In genomic region chr6:125231117-125232044, GRCm38 (mm10) we compare ENCODE assay signal across 8 mouse cellular contexts. TPM values are rescaled to one million over a fixed set of nuclear protein-coding genes. Genes with fewer than 3 reads are reported as not detected.
DNase-seq lines count a peak whose midpoint lies in the region; ATAC-seq and TF ChIP-seq lines count a peak whose summit lies in the region.

TSS of gene Tapbpl (minus strand) at chr6:125231860.

- WGBS in intestine, embryonic 16.5 days = 2% methylated on average over 16 of the region's 16 CpGs
- 10% methylated on average over 16 of the region's 16 CpGs for WGBS in midbrain, embryonic 16.5 days

- H3K4me2 ChIP-seq in intestine, embryonic 16.5 days (ENCODE audit: low read depth, low read length) = peak within 1 kb of the TSS; percentile 83
- peak within 1 kb of the TSS; percentile 89 for H3K4me2 ChIP-seq in midbrain, embryonic 16.5 days (ENCODE audit: low read length)

- TF ChIP-seq CTCF in cortical plate, adult 2 months (IDR thresholded peaks at IDR 0.05; ENCODE audit: extremely low read depth, insufficient read depth, low read length) = no peak

- peak within 1 kb of the TSS; percentile 57 for H3K4me3 ChIP-seq in cortical plate, adult 2 months (ENCODE audit: insufficient read depth, low read length)
- peak within 1 kb of the TSS; percentile 61 for H3K4me3 ChIP-seq in intestine, embryonic 16.5 days (ENCODE audit: low read length)
- H3K4me3 ChIP-seq in midbrain, embryonic 16.5 days (ENCODE audit: low read depth, low read length) = peak within 1 kb of the TSS; percentile 45

- peak within 1 kb of the TSS; percentile 44 for H3K27ac ChIP-seq in cortical plate, adult 2 months (ENCODE audit: insufficient read depth, low read length)
- H3K27ac ChIP-seq in intestine, embryonic 16.5 days (ENCODE audit: low read length) = peak within 1 kb of the TSS; percentile 92
- peak within 1 kb of the TSS; percentile 75 for H3K27ac ChIP-seq in midbrain, embryonic 16.5 days (ENCODE audit: low read length)

- peak within 1 kb of the TSS; percentile 86 for H3K9ac ChIP-seq in intestine, embryonic 16.5 days (ENCODE audit: low read depth, low read length)
- H3K9ac ChIP-seq in midbrain, embryonic 16.5 days (ENCODE audit: low read depth, low read length) = peak within 1 kb of the TSS; percentile 76

- peak; percentile 39; the same call in 1 of the 2 replicates for TF ChIP-seq POLR2A in cortical plate, adult 2 months (IDR thresholded peaks at IDR 0.05; ENCODE audit: extremely low read depth, insufficient read depth, low read length)

- H3K36me3 ChIP-seq in intestine, embryonic 16.5 days (ENCODE audit: control insufficient read depth, insufficient read depth, low read length) = no peaks in the 10 kb centered on the region
- H3K36me3 ChIP-seq in midbrain, embryonic 16.5 days (ENCODE audit: control insufficient read depth, insufficient read depth, low read length) = no peaks in the 10 kb centered on the region
- peaks cover 9% of the 10 kb centered on the region for H3K36me3 ChIP-seq in splenic B cell, adult 2 months (ENCODE audit: control insufficient read depth, insufficient read depth, low read length, poor library complexity, severe bottlenecking)

- no peaks in the 10 kb centered on the region for H3K9me3 ChIP-seq in intestine, embryonic 16.5 days (ENCODE audit: control insufficient read depth, low read length)
- H3K9me3 ChIP-seq in midbrain, embryonic 16.5 days (replicated peaks; ENCODE audit: control insufficient read depth, low read length, poor library complexity, severe bottlenecking) = no peaks in the 10 kb centered on the region

- no peaks in the 10 kb centered on the region for H3K27me3 ChIP-seq in intestine, embryonic 16.5 days (replicated peaks; ENCODE audit: control insufficient read depth, insufficient read depth, low read length)
- no peaks in the 10 kb centered on the region for H3K27me3 ChIP-seq in midbrain, embryonic 16.5 days (ENCODE audit: control insufficient read depth, insufficient read depth, low read depth, low read length)
- H3K27me3 ChIP-seq in splenic B cell, adult 2 months (ENCODE audit: control insufficient read depth, insufficient read depth, low read length, poor library complexity, severe bottlenecking) = no peaks in the 10 kb centered on the region

- DNase-seq in 416B (ENCODE audit: low read depth) (peak; percentile 73), adipocyte (ENCODE audit: low spot score) (peak; percentile 76), liver (peak; percentile 73)
- peak; percentile 98 for DNase-seq in heart, adult 11 months
- peak; percentile 79 for DNase-seq in splenic B cell, adult 2 months (ENCODE audit: low read depth, low spot score)

- peak; percentile 76 for ATAC-seq in intestine, embryonic 16.5 days
- ATAC-seq in midbrain, embryonic 16.5 days = peak; percentile 83

- H3K4me1 ChIP-seq in cortical plate, adult 2 months (ENCODE audit: control insufficient read depth, insufficient read depth, low read length) = no peaks in the 10 kb centered on the region
- peaks cover 8% of the 10 kb centered on the region for H3K4me1 ChIP-seq in intestine, embryonic 16.5 days (ENCODE audit: control insufficient read depth, insufficient read depth, low read length)
- peaks cover 20% of the 10 kb centered on the region for H3K4me1 ChIP-seq in midbrain, embryonic 16.5 days (ENCODE audit: control insufficient read depth, insufficient read depth, low read length)

RNA-seq across cellular contexts. Expression of gene Tapbpl, which starts in this region (rescaled TPM):
- polyA plus RNA-seq in cortical plate, adult 2 months (2012; rRNA removed) = 6.4 and 6.7 TPM in 2 replicates
- polyA plus RNA-seq in intestine, embryonic 16.5 days (2015; fragmentation: Nextera tagmentation; extraction: Ambion mirVana) = 13.3 and 14.4 TPM in 2 replicates
- 7.4 and 8.3 TPM in 2 replicates for polyA plus RNA-seq in midbrain, embryonic 16.5 days (2015; fragmentation: Nextera tagmentation; extraction: Ambion mirVana)

Comparison
In these comparisons a context has a peak if more than half of its experiments do, and no peak if none do; other contexts are left out.
1. Peak in every context shown above with its lines: DNase-seq, ATAC-seq, H3K4me3 ChIP-seq and H3K27ac ChIP-seq.